Mouse (Mus musculus) adrenal gland, adult (tissue): ENCODE data around the gene Hhatl.

Experiments used
- DNase-seq, 2 experiments: peaks; one replicate each; pipeline ENCODE4 v3.0.0; 2022 to 2023; ENCODE audit warnings: low spot score in 1 of 2; ENCODE audit not compliant: inconsistent age in 2 of 2

Hhatl gene

GRCm38 (mm10) chr9:121807947-121808346 lies 15.6 kb upstream of the Hhatl start:
- DNase-seq, result no peak

- no peak for DNase-seq
Observed at GRCm38 (mm10) chr9:121807546-121807945, 15.2 kb upstream of the Hhatl start.

GRCm38 (mm10) chr9:121802747-121803146 lies 10.4 kb upstream of the Hhatl start:
- DNase-seq, result no peak

- no peak for DNase-seq
Observed at GRCm38 (mm10) chr9:121798887-121799520, 6.7 kb upstream of the Hhatl start.

GRCm38 (mm10) chr9:121797722-121798121 lies 5.4 kb upstream of the Hhatl start:
- DNase-seq, result no peak

GRCm38 (mm10) chr9:121794972-121795539 lies 2.7 kb upstream of the Hhatl start:
- DNase-seq, result no peak

- peak; percentile 58 to 80 for DNase-seq
Observed at GRCm38 (mm10) chr9:121791206-121791605, 1.1 kb downstream of the Hhatl start.

- DNase-seq, result no peak
Observed at GRCm38 (mm10) chr9:121786359-121786758, 5.9 kb downstream of the Hhatl start.

GRCm38 (mm10) chr9:121785261-121785660 lies 7.0 kb downstream of the Hhatl start:
- no peak for DNase-seq

- no peak for DNase-seq
Observed at GRCm38 (mm10) chr9:121784801-121785200, 7.5 kb downstream of the Hhatl start.

GRCm38 (mm10) chr9:121778066-121778624 lies 14.2 kb downstream of the Hhatl start:
- DNase-seq, result peak in 1 of 2 experiments; percentile 23

- DNase-seq, result peak; percentile 18 to 64
Observed at GRCm38 (mm10) chr9:121777484-121778065, 14.7 kb downstream of the Hhatl start, which contains the start of gene Klhl40. Gene Klhl40, plus strand, starts transcription at chr9:121777607.

GRCm38 (mm10) chr9:121776511-121776910 lies 15.8 kb downstream of the Hhatl start:
- DNase-seq, result peak; percentile 37 to 73

- no peak for DNase-seq
Observed at GRCm38 (mm10) chr9:121775951-121776350, 16.4 kb downstream of the Hhatl start.

- DNase-seq, result no peak
Observed at GRCm38 (mm10) chr9:121772412-121772811, 19.9 kb downstream of the Hhatl start.

- no peak for DNase-seq
Observed at GRCm38 (mm10) chr9:121765166-121765855, 27.0 kb downstream of the Hhatl start.

GRCm38 (mm10) chr9:121763716-121764115 lies 28.6 kb downstream of the Hhatl start:
- peak; percentile 23 to 67 for DNase-seq

GRCm38 (mm10) chr9:121762761-121763160 lies 29.5 kb downstream of the Hhatl start:
- DNase-seq, result no peak

GRCm38 (mm10) chr9:121762248-121762647 lies 30.1 kb downstream of the Hhatl start:
- DNase-seq, result no peak

- DNase-seq, result peak; percentile 17 to 32
Observed at GRCm38 (mm10) chr9:121761787-121762186, 30.5 kb downstream of the Hhatl start.

GRCm38 (mm10) chr9:121761091-121761665 lies 31.1 kb downstream of the Hhatl start:
- peak; percentile 53 to 77 for DNase-seq
